Mouse (Mus musculus): Measurements from ENCODE around the gene Fam111a.

Gene Fam111a

DNA sequence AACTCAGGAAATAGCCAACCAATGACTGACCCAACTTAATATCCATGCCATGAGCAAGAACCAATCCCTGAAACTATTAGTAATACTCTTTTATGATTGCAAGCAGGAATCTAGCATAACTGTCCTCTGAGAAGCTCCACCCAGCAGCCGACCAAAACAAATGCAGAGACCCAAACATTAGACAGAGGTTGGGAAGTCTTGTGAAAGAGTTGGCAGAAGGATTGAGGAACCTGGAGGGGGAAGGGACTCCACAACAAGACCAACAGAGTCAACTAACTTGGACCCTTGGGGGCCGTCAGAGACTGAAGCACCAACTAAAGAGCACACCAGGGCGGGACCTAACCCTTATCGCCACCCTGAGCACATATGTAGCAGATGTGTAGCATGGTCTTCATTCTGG is 12.7 kb downstream of the Fam111a start:
- DNase-seq (ENCODE audit: low spot score) = no peak

DNA sequence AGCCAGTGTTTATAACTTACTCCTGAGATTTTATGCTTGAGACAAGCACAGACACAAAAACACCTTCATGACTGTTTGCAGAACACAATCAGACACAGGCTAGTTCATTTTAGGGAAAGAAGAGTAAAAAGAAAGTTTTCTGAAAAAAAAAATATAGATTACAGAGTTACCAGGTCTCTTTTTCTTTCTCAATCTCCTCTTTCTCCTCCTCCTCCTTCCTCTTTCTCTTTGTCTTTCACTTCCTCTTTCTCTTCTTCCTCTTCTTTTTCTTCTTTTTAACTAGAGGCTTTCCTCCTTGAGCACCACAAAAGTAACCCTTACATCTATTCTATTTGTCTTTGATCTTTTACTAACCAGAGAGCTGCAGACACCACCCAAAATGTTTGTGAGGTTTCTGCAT is 18.7 kb downstream of the Fam111a start:
- DNase-seq (ENCODE audit: low spot score) = no peak

DNA sequence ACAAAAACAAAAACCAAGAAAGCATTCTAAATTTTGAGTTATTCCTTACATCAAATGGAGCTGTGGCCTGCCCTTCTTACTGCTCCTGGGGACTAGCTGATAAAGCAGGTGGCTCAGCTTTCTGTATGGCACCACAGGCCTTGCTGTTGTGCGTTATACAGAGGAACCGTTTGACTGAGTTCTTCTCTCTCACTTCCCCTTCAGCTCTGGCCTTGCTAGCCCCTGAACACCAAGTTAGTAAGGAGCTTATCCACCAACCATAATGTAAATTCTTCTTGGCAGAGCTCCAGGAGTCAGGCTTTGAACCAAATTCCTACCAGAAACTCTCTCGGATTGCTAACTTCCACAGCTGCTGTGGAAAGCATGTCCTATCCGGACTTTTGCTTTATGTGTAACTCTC is 21.5 kb downstream of the Fam111a start:
- no peak for DNase-seq (ENCODE audit: low spot score)

DNA sequence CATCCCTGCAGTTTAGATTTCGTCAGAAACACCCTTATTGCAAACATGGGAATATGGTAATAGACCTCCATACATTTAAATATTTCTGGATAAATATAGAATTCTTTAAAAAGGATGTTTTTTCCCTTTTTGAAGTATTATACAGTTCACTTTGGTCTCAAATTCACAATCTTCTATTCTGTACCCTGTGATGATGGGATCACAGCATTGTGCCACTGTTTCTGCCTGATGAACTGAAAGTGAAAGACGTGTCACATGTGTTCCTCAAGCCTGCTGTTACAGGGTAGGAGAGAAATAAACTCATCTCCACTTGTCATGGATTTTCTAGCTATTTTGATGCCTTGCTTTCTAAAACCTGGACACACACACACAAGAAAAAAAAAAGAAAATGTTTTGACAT is 25.3 kb downstream of the Fam111a start:
- DNase-seq (ENCODE audit: low spot score) = no peak

DNA sequence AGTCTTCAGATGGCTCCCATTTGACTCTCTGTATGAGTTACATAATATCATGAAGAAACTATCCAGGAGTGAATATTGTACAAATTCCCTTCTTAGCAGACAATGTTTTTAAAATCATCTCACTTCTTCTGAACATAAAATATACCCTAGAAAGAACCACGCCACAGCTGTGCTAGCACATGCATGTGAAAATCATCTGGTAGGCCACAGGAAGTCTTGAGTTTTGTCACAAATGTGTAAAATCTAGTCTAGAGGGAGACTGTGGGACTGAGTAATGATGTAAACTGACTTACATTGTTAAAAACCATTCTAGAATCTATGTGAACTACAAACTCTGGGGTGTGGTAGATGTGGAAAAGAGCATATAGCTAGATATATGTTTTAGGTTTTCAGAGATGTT is 26.1 kb downstream of the Fam111a start:
- no peak for DNase-seq (ENCODE audit: low spot score)

DNA sequence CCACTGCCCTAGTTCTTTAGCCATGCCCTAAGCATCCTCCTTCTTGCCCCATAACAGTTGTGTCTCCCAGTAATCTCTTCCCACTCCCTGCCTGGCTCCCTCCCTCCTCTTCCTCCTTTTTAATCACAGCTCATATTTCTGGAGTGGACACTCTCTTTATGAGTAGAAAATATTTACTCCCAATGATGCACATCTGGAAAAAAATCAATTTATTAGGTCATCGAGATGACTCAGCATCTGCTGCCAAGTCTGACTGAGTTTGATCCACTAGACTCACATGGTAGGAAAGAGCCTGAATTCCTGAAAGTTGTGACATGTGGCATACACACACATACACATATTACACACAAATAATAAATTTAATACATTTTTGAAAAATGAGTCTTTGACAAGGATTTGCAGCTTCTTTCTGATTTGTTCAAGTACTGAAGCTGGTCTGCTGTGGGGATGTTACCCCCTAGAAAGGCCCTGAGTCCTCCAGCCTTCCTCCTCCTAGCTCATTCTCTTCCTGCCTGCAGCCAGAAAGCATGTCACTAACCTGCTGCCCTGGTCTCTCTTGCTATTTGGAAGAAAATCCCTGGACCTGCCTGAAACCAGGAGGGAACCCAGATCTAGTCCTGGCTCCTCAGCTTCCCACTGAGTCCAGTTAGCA is 27.2 kb downstream of the Fam111a start:
- no peak for DNase-seq (ENCODE audit: low spot score)

DNA sequence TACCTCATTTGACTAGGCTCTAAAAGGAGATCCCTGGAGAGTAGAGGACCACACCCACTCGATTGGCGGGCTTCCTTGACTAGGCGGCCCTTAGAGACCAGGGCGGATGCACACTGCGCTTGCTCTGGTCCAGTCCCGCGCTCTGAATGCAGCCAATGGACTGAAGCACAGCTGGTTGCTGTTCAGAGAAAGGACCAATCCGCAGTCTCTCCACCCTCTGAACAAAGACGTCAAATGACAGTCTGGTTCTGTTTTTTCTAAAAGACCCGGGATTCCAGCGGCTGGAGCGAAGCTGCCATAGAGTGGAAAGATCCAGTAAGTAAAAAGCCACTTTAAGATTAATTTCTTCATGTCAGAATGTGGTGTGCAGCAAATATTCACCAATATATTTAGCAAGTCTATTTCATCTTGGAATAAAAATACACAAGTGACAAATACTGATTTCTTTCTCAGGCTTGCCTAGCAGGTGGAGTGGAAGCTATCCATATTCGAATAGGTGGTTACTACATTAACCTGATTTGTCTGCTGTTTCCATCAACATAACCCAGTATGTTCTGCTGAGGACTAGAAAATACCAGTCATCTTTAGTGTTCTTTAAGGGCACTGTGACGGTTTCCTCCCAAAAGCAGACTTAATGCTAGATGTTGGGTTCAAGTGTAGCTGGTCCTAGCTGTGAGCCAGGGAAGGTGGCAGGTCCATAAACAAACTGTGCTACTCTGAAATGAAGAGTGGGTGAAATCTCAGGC is 27.9 kb downstream of the Fam111a start:
- peak; percentile 43 for DNase-seq (ENCODE audit: low spot score)

DNA sequence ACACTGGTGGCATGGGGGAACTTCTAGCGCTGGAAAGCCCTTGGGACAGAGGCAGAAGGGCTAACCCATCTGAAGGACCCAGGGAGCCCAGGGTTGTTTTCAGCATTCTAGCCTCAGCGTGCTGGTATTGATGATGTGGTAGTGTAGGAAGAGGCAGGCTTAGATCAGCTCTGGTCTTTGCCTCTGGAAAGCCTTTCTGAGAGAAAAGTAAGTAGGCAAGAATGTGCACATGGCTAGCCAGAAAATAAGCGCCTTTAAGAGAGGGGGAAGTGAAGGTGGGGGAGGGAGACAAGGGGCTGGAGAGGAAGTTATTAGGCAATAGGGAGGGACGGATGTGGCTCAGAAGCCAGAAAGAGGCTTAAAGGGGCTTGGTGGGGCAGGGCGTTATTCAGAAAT is 28.5 kb downstream of the Fam111a start:
- no peak for DNase-seq (ENCODE audit: low spot score)

DNA sequence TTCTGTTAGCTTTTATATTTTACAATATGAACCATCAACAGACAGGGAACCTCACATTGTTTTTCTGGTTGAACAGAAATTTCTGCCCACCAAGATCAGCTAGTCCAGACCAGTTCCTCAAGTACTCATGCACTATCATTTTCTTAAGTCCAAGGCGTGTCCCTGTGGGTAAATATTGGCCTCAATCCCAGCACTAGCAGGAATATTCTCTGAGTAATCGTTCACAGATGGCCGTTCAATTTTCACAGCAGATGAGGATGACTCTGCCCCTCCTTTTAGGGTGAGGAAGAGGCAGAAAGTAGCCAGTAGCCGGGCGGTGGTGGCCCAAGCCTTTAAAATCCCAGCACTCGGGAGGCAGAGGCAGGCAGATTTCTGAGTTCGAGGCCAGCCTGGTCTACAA is 29.6 kb downstream of the Fam111a start:
- DNase-seq (ENCODE audit: low spot score) = no peak

DNA sequence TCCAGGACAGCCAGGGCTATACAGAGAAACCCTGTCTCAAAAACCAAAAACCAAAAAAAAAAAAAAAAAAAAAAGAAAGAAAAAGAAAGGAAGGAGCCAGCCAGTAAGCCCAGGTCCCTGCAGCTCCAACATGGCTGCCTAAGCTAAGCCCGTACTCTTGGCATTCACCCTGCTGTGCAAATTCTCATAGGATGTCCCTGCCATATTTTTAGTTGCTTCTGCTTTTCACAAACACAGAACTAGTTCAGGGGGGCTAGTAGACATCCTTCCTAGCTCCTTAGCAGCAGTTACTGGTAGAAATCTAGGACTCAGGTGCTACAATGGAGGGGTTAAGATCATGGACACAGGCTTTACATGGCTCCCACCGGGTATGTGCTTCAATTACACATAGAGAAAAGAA is 30.0 kb downstream of the Fam111a start:
- DNase-seq (ENCODE audit: low spot score) = no peak

DNA sequence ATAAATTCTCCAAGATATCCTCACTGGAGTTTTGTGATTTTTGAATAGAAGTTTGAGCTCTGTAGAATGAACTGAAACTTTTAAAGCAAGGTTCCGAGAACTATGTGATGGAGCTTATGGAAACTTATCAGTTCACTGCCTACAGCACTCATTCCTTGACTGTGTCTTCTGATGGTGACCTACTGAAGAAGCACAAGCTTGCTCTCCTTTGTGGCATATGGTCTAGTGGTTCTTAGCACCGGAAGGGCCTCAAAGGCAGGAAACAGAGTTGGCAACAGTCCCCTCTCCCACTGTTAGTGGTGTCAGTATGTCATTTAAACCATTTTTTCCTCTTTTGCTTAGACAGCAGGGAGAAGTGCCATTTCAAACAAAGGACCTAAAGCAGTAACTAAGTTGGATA is 31.1 kb downstream of the Fam111a start:
- DNase-seq (ENCODE audit: low spot score) = no peak

DNA sequence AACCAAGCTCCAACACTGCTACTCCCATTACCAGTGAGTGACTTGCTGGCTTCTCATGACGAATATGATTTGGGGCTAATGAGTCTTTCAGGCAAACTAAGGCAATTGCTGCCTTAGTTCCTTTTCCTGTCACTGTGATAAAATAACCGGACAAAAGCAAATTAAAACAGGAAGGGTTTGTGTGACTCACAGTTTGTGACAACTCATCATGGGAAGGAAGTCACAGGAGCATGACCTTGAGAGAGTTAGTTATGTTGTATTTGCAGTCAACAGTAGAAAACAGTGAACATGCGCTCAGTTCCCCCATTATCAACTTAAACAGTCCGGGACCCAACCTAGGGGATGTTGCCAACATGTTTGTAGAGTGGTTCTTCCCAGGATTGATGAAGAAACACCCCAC is 39.8 kb downstream of the Fam111a start:
- no peak for DNase-seq (ENCODE audit: low spot score)

DNA sequence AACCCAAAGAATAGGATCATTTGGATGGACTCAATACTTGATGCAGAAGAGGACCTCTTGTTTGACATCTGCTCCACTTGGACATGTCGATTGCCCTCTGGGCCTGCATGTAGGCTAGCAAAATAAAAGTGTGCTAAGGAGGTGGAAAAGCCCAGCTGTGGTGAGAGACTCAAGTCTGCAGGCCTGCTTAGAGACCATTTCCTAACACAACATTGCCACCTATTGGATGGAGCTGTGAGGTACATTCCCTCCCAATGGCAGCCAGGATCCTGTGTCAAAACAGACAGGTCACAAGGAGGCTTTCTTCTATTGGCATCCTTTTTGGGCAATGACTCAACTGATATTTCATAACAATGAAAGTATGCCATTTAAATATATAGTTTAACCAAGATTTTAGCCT is 46.4 kb downstream of the Fam111a start:
- DNase-seq (ENCODE audit: low spot score) = no peak

DNA sequence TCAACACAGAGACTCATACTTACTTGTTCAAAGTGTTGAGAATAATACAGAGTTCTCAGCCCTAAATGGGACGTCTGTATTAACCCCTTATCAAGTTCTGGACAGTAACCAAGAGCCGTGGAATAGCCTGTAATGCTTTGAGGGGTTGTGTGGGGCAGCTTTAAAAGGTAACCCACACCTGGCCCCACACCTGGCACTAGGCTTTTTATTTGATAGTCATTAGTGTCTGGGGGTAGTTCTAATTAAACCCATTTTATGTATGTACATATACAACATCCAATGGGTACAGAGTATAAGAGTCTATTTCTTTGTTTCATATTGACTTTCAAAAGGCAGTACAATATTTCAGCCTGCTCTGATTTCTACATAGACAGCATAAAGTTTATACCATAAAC is 49.6 kb downstream of the Fam111a start:
- DNase-seq (ENCODE audit: low spot score) = no peak

DNA sequence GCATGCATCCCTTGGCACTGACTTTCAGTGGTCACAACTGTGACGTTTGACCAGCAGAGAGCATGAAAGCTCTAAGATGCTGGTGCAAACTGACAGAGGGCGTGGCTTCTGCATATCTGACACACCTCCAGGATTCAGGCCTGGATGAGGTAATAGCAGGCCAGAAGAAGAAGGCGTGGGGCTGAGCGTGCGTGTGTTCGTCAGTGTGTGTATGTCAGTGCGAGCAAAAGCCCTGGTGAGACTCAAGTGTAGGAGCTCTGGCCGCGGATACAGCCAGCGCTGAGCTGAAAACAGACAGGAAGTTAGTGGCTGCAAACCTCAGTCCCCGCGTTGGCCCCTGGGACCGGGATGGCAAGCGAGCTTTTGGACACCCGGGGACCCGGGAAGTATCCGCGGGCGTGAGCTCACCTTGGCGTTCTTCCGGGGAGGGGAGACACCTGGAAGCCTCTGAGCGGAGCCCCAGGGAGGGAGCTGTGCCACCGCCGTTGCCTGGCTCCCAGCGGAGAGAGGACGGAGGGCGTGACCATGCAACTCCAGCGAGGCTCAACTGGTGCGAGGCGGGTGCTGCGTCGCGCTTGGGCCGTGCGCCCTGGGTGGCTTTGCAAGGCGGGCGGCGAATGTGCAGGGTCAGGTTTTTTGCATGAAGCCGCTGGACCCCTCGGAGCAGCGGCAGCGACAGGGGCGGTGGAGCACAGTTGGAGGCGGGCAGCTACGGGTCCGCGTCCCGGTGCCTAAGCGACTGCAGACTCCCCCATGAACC is 50.2 kb downstream of the Fam111a start:
- DNase-seq (ENCODE audit: low spot score) = peak; percentile 14

DNA sequence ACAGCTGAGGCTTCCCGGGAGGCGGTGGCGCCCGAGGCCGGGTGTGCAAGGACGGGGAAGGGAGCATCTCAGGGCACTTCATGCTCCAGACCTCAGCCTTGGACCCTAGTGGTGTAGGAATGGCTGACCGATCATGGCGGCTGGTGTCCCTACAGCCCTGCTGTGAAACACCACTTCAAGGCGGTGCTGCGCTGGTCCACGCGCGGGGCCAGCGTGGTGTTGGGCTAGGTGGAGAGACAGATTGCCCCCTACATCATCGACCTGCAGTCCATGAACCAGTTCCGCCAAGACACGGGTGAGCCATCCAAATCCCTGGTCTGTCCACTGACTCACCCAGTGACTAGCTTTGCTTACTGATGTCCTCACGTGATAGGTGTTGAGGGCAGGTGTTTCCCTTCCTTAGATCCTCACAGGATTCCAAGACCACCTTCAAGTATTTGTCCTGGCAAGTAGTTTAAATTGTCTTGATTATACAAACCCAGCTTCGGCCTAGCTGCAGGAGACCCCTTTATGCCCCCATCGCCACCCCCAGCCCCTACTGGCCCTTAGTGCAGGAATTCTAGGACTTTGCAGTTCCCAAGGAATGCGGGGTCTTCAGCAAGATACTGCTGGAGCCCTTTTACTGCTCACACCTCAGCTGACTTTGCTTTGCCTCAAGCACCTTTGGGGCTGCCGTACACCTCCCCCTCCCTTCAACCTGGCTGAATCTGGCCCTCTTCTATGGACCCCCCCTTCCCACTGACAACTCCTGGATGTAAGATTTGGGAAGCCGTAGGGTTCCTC is 50.9 kb downstream of the Fam111a start:
- no peak for DNase-seq (ENCODE audit: low spot score)

DNA sequence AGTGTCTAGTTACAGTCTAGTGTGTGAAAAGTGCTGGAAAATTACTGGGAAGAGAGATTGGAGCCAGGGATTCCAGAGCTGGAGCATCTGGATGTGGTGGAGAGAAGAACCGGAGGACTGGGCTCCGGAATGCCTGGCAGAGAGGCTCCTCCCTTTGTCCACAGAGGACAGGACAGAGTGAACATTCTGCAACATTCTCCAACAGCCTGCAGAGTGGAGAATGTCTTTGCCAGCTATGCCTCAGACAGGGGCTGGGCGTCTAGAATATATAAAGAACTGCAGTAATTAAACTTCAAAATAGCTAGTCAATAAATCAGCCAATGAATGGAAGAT is 51.5 kb downstream of the Fam111a start:
- no peak for DNase-seq (ENCODE audit: low spot score)

DNA sequence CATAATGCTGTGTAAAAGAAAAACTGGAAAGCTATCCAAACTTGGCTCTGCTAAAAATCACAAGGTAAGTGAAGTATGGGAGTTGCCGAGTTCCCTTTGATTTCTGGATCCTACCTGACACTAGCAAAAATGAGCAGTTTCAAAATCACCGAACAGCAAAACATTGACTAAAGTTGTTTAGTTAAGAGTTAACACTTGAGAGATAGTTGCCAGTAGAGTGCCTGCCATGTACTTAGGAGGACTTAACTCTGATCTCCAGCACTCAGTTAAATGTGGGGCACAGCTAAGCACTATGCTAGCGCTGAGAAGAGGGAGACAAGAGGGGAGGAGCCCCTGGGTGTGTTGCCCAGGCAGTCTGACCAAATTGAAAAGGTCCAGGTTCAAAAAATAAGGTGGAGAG is 53.1 kb downstream of the Fam111a start:
- DNase-seq (ENCODE audit: low spot score) = no peak

DNA sequence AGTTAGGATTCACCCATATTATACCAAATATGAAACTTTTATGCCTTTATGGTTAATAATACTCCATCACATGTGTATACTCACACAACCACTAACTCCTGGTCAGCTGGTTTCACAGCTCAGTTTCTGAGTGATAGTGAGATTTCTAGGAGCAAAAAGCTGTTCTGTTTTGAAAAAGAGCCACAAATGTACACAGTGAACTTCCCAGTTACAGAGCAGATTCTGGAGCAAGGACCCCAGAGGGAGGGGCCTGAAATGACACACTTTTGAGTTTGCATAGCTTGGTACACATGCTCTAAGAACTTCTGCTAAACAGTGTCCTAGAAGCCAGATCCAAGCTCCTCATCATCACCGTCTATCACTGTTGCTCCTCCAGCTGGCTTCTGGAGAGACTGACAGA is 54.1 kb downstream of the Fam111a start, which contains the start of gene Gm4952:
TSS of gene Gm4952 (plus strand) at position 301 of the 400 bp plus-strand sequence.
- no peak for DNase-seq (ENCODE audit: low spot score)

DNA sequence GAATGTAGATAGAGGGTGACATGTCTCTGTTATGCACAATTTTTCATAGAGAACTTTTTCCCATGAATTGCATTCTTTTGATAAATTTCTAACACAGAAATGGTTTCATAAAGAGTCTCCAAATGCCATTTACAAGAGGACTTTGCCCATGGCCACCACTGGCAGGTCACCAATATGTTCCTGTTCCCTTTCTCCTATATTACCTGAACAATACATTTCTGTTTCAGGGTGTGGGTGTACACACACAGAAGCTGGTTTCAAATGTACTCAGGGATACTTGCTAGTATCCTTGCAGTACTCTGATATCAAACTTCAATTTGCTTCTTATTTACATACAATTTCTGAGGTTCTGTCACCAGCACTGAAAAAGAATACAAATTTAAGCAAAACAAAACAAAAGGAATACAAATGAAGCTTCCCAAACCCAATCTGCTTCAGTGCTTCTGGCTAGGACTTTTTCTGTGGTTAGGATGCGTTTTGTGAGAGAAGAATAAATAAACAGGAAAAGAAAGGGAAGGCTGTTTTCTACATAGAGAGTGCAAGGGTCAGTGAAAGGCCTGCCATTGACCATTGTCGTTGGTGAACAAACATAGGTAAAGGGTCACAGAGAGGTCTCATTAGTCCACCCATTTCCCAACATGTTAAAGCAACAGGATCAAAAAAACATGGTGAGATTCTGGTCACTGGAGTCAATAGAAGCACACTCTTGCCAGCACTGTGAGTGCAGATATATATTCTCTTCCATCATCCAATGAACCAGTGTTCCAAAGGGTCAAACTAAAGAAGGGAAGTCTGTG is 55.3 kb downstream of the Fam111a start:
- DNase-seq (ENCODE audit: low spot score) = no peak

DNA sequence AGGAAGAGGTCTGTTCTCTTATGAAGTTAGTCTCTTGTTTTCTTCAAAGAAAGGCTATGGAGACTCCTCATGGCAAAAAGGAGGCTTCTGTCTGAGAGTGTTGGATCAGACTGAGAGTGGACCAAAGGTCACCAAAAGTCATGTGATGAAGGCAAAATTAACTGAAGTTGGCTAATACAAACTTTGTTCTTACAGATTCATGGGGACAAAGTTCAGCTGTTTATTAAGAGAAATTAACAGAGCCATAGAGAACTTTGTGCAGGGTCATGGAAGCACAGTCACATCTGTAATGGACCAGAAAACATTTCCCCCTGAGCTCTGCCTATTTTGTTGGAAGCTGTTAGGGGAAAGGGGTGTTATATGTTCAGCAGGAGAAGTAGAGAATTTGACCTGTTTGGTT is 62.8 kb downstream of the Fam111a start:
- DNase-seq (ENCODE audit: low spot score) = no peak

DNA sequence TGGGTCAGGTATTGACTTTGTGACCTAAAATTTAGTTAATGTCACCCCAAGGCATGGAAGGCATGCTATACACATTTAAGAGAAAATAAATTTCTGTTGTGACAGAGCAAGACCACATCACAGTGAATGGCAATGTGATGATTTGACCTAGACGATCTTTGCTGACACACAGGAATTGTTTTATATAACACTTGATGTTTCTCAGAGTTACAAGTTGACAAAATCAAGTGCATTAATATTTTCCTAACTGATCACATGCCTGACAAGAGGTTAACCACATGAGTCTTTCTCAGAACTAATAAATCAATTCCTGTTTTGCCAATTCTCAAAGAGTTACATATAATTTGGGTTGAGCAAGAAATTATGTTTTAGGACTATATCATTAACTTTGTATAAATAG is 68.1 kb downstream of the Fam111a start:
- DNase-seq (ENCODE audit: low spot score) = no peak

Data from urinary bladder, postnatal 10 days (tissue).